Mouse (Mus musculus): ENCODE data around the gene Atp8b5. TPM values are rescaled to one million over a fixed set of nuclear protein-coding genes. Genes with fewer than 3 reads are reported as not detected.

Atp8b5 gene
- polyA plus RNA-seq, 1 experiment from 2014 or later = 0.62 TPM

GRCm38 (mm10) chr4:43336176-43336575, 69.2 kb downstream of the Atp8b5 start:
- ATAC-seq (replicated peaks; ENCODE audit: low FRiP score, low TSS enrichment, low read depth) (no peak), DNase-seq (ENCODE audit: low spot score) (no peak)
- Histone ChIP-seq H3K4me3 (ENCODE audit: low read depth, low read length) (no peak overlapping the region), H3K27ac (ENCODE audit: low read depth) (no peak overlapping the region), H3K4me1 (replicated peaks; ENCODE audit: control insufficient read depth, insufficient read depth, low read length) (no peaks in the 10 kb centered on the region), H3K4me2 (ENCODE audit: low read length) (no peak overlapping the region), H3K9ac (ENCODE audit: low read length) (no peak overlapping the region), H3K36me3 (ENCODE audit: control insufficient read depth, insufficient read depth, low read length) (no peaks in the 10 kb centered on the region), H3K27me3 (replicated peaks; ENCODE audit: control insufficient read depth, insufficient read depth, low read length) (no peaks in the 10 kb centered on the region), H3K9me3 (ENCODE audit: control insufficient read depth, low read length) (peaks cover 4% of the 10 kb centered on the region; the same call in 1 of the 2 replicates)

- no peak for DNase-seq (ENCODE audit: low spot score)
Measured at GRCm38 (mm10) chr4:43340096-43340804, 73.3 kb downstream of the Atp8b5 start.

GRCm38 (mm10) chr4:43341276-43341891, 74.4 kb downstream of the Atp8b5 start:
- Histone ChIP-seq H3K4me3 (ENCODE audit: low read depth, low read length) (no peak overlapping the region), H3K27ac (ENCODE audit: low read depth) (no peak overlapping the region), H3K4me1 (replicated peaks; ENCODE audit: control insufficient read depth, insufficient read depth, low read length) (no peaks in the 10 kb centered on the region), H3K36me3 (ENCODE audit: control insufficient read depth, insufficient read depth, low read length) (no peaks in the 10 kb centered on the region), H3K4me2 (ENCODE audit: low read length) (no peak overlapping the region), H3K27me3 (replicated peaks; ENCODE audit: control insufficient read depth, insufficient read depth, low read length) (no peaks in the 10 kb centered on the region), H3K9me3 (ENCODE audit: control insufficient read depth, low read length) (peaks cover 4% of the 10 kb centered on the region; the same call in 1 of the 2 replicates), H3K9ac (ENCODE audit: low read length) (no peak overlapping the region)
- DNase-seq (ENCODE audit: low spot score) (no peak), ATAC-seq (replicated peaks; ENCODE audit: low FRiP score, low TSS enrichment, low read depth) (no peak)
- WGBS = 84% methylated on average over 7 of the region's 7 CpGs

More at GRCm38 (mm10) chr4:43340096-43340804, 73.3 kb downstream of the Atp8b5 start:
- no peaks in the 10 kb centered on the region for H3K36me3 ChIP-seq (ENCODE audit: control insufficient read depth, insufficient read depth, low read length)
- peaks cover 4% of the 10 kb centered on the region; the same call in 1 of the 2 replicates for H3K9me3 ChIP-seq (ENCODE audit: control insufficient read depth, low read length)
- no peaks in the 10 kb centered on the region for H3K4me1 ChIP-seq (replicated peaks; ENCODE audit: control insufficient read depth, insufficient read depth, low read length)
- no peak overlapping the region for H3K4me3 ChIP-seq (ENCODE audit: low read depth, low read length)
- 44% methylated on average over 4 of the region's 4 CpGs for WGBS
- peak; percentile 82; the same call in 1 of the 2 replicates for ATAC-seq (replicated peaks; ENCODE audit: low FRiP score, low TSS enrichment, low read depth)
- peak overlapping the region; percentile 2; the same call in 1 of the 2 replicates for H3K4me2 ChIP-seq (ENCODE audit: low read length)
- peak overlapping the region; percentile 64 for H3K27ac ChIP-seq (ENCODE audit: low read depth)
- no peak overlapping the region for H3K9ac ChIP-seq (ENCODE audit: low read length)
- H3K27me3 ChIP-seq (replicated peaks; ENCODE audit: control insufficient read depth, insufficient read depth, low read length) = no peaks in the 10 kb centered on the region

- ATAC-seq (replicated peaks; ENCODE audit: low FRiP score, low TSS enrichment, low read depth) (no peak), DNase-seq (ENCODE audit: low spot score) (no peak)
- 87% methylated on average over 10 of the region's 10 CpGs for WGBS
- no peak overlapping the region for H3K4me3 ChIP-seq (ENCODE audit: low read depth, low read length)
- no peaks in the 10 kb centered on the region for H3K27me3 ChIP-seq (replicated peaks; ENCODE audit: control insufficient read depth, insufficient read depth, low read length)
- no peaks in the 10 kb centered on the region for H3K9me3 ChIP-seq (ENCODE audit: control insufficient read depth, low read length)
- no peaks in the 10 kb centered on the region for H3K36me3 ChIP-seq (ENCODE audit: control insufficient read depth, insufficient read depth, low read length)
- H3K4me1 ChIP-seq (replicated peaks; ENCODE audit: control insufficient read depth, insufficient read depth, low read length) = no peaks in the 10 kb centered on the region
- H3K27ac ChIP-seq (ENCODE audit: low read depth) = no peak overlapping the region
- H3K9ac ChIP-seq (ENCODE audit: low read length) = no peak overlapping the region
- no peak overlapping the region for H3K4me2 ChIP-seq (ENCODE audit: low read length)
Measured at GRCm38 (mm10) chr4:43342443-43342842, 75.5 kb downstream of the Atp8b5 start.

GRCm38 (mm10) chr4:43344932-43345331, 78.0 kb downstream of the Atp8b5 start:
- DNase-seq (ENCODE audit: low spot score) (no peak), ATAC-seq (replicated peaks; ENCODE audit: low FRiP score, low TSS enrichment, low read depth) (no peak)
- H3K9ac ChIP-seq (ENCODE audit: low read length) = no peak overlapping the region
- H3K36me3 ChIP-seq (ENCODE audit: control insufficient read depth, insufficient read depth, low read length) = no peaks in the 10 kb centered on the region
- no peak overlapping the region for H3K27ac ChIP-seq (ENCODE audit: low read depth)
- no peaks in the 10 kb centered on the region for H3K27me3 ChIP-seq (replicated peaks; ENCODE audit: control insufficient read depth, insufficient read depth, low read length)
- no peaks in the 10 kb centered on the region for H3K9me3 ChIP-seq (ENCODE audit: control insufficient read depth, low read length)
- 81% methylated on average over 2 of the region's 2 CpGs for WGBS
- H3K4me3 ChIP-seq (ENCODE audit: low read depth, low read length) = no peak overlapping the region
- no peak overlapping the region for H3K4me2 ChIP-seq (ENCODE audit: low read length)
- H3K4me1 ChIP-seq (replicated peaks; ENCODE audit: control insufficient read depth, insufficient read depth, low read length) = no peaks in the 10 kb centered on the region

- DNase-seq (ENCODE audit: low spot score) (no peak), ATAC-seq (replicated peaks; ENCODE audit: low FRiP score, low TSS enrichment, low read depth) (no peak)
- Histone ChIP-seq H3K9ac (ENCODE audit: low read length) (no peak overlapping the region), H3K9me3 (ENCODE audit: control insufficient read depth, low read length) (no peaks in the 10 kb centered on the region), H3K4me2 (ENCODE audit: low read length) (no peak overlapping the region), H3K36me3 (ENCODE audit: control insufficient read depth, insufficient read depth, low read length) (no peaks in the 10 kb centered on the region), H3K4me1 (replicated peaks; ENCODE audit: control insufficient read depth, insufficient read depth, low read length) (no peaks in the 10 kb centered on the region), H3K27ac (ENCODE audit: low read depth) (no peak overlapping the region), H3K27me3 (replicated peaks; ENCODE audit: control insufficient read depth, insufficient read depth, low read length) (no peaks in the 10 kb centered on the region), H3K4me3 (ENCODE audit: low read depth, low read length) (no peak overlapping the region)
- 89% methylated on average over 5 of the region's 5 CpGs for WGBS
Measured at GRCm38 (mm10) chr4:43349206-43349605, 82.2 kb downstream of the Atp8b5 start.

- H3K4me2 ChIP-seq (ENCODE audit: low read length) = no peak overlapping the region
- no peaks in the 10 kb centered on the region for H3K4me1 ChIP-seq (replicated peaks; ENCODE audit: control insufficient read depth, insufficient read depth, low read length)
- no peaks in the 10 kb centered on the region for H3K27me3 ChIP-seq (replicated peaks; ENCODE audit: control insufficient read depth, insufficient read depth, low read length)
- no peak overlapping the region for H3K27ac ChIP-seq (ENCODE audit: low read depth)
- ATAC-seq (replicated peaks; ENCODE audit: low FRiP score, low TSS enrichment, low read depth) (no peak), DNase-seq (ENCODE audit: low spot score) (no peak)
- no peaks in the 10 kb centered on the region for H3K36me3 ChIP-seq (ENCODE audit: control insufficient read depth, insufficient read depth, low read length)
- WGBS = 77% methylated on average over 6 of the region's 6 CpGs
- H3K4me3 ChIP-seq (ENCODE audit: low read depth, low read length) = no peak overlapping the region
- H3K9me3 ChIP-seq (ENCODE audit: control insufficient read depth, low read length) = no peaks in the 10 kb centered on the region
- H3K9ac ChIP-seq (ENCODE audit: low read length) = no peak overlapping the region
Measured at GRCm38 (mm10) chr4:43350038-43350560, 83.1 kb downstream of the Atp8b5 start.

- no peaks in the 10 kb centered on the region for H3K36me3 ChIP-seq (ENCODE audit: control insufficient read depth, insufficient read depth, low read length)
- no peaks in the 10 kb centered on the region for H3K9me3 ChIP-seq (ENCODE audit: control insufficient read depth, low read length)
- 86% methylated on average over 6 of the region's 6 CpGs for WGBS
- no peak overlapping the region for H3K9ac ChIP-seq (ENCODE audit: low read length)
- DNase-seq (ENCODE audit: low spot score) = no peak
- H3K4me3 ChIP-seq (ENCODE audit: low read depth, low read length) = no peak overlapping the region
- H3K4me1 ChIP-seq (replicated peaks; ENCODE audit: control insufficient read depth, insufficient read depth, low read length) = no peaks in the 10 kb centered on the region
- H3K27ac ChIP-seq (ENCODE audit: low read depth) = no peak overlapping the region
- no peak overlapping the region for H3K4me2 ChIP-seq (ENCODE audit: low read length)
- H3K27me3 ChIP-seq (replicated peaks; ENCODE audit: control insufficient read depth, insufficient read depth, low read length) = no peaks in the 10 kb centered on the region
- ATAC-seq (replicated peaks; ENCODE audit: low FRiP score, low TSS enrichment, low read depth) = no peak
Measured at GRCm38 (mm10) chr4:43353662-43354061, 86.7 kb downstream of the Atp8b5 start.
